Mouse (Mus musculus) kidney, adult 2 months (tissue): ENCODE measurements around the gene Prkg2.

ENCODE experiments used
- CTCF ChIP-seq: fragments of 200-500 bp; conservative IDR thresholded peaks from 2 replicates; pipeline ENCODE4 v1.5.1; 2011; ENCODE audit warnings: low read depth, mild to moderate bottlenecking, control low read depth, low read length, moderate library complexity, mixed read lengths; ENCODE audit not compliant: insufficient read depth, insufficient read length
- POLR2A ChIP-seq: fragments of 200-500 bp; IDR thresholded peaks from one replicate; pipeline ENCODE4 v1.6.1; 2011; ENCODE audit warnings: low read depth, low read length, control low read depth

- TF ChIP-seq CTCF (no peak), POLR2A (no peak)
Measured at GRCm38 (mm10) chr5:98949784-98950183, 87.4 kb downstream of the Prkg2 start.
